Mouse (Mus musculus) bone marrow macrophage, adult 2 months (primary cell): ENCODE measurements around the gene Sdk2.

Source experiments
- CTCF ChIP-seq: IDR thresholded peaks from 2 replicates; pipeline ENCODE4 v1.5.1; 2012; ENCODE audit warnings: low read depth, mild to moderate bottlenecking, low read length, moderate library complexity
- POLR2A ChIP-seq: IDR thresholded peaks from 2 replicates; pipeline ENCODE4 v1.6.1; 2012; ENCODE audit warnings: mild to moderate bottlenecking, low read depth, low read length, borderline replicate concordance

- no peak for TF ChIP-seq CTCF
- TF ChIP-seq POLR2A, result no peak
Observed at GRCm38 (mm10) chr11:113932909-113933308, 133.9 kb downstream of the Sdk2 start.
